Mouse (Mus musculus) megakaryocyte, adult 5-6 weeks (primary cell): ENCODE measurements around the gene Atp13a3. TPM values are rescaled to one million over a fixed set of nuclear protein-coding genes. Genes with fewer than 3 reads are reported as not detected.
A peak's percentile ranks its signal among the peaks of the same experiment; 100 is the strongest.

Experiments used
- ATAC-seq: 2 replicates; pipeline ENCODE4 v1.8.0; 2016; ENCODE audit warnings: mild to moderate bottlenecking, inconsistent platforms; ENCODE audit not compliant: poor library complexity, severe bottlenecking
- total RNA-seq, 2 experiments: library from RNA; stranded (forward) in 1 of 2; stranded (reverse) in 1 of 2; fragments of 153-499, 151-499 nt in 1 of 2; fragments of 221-1000, 200-1000 nt in 1 of 2; gene quantifications; 2 replicates each; pipeline versions ENCODE4 v1.2.3 to v1.2.4; 2015 to 2017

The Atp13a3 gene
- total RNA-seq, 2 experiments from 2014 or later = 87.7 to 101 TPM

GRCm38 (mm10) chr16:30283743-30284337 is 121.9 kb downstream of the Atp13a3 start:
- peak; percentile 38; the same call in 1 of the 2 replicates for ATAC-seq

DNA sequence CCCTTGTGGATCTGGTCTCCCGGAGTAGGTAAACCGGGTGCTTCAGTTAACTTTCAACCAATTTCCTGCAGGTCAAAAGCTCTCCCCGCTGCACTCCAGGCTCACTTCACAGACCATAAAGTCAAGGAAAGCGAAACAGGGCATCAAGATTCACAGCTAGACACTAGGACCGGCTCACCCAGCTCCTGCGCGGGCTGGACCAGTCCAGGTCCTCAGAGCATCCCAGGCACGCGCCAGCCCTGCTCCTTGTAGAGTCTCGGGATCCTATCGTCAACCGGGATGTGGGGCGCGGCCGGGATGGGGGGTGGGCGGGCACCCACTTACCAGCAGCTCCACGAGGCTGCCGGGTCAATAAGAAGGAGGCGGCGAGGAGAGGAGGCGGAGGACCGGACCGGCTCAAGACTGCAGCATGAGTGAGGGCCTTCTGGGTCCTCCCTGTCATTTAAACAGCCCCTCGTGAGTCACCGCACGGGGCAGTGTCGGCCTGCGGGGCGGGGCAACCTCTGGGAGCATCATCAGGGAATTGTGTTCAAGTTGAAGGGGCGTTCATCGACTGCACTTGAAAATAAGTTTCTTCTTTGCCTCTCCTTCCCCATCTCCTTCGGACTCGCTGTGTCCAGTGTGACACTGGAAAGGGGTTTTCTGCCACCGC is 122.8 kb downstream of the Atp13a3 start, which contains the start of gene Lrrc15:
Gene Lrrc15, minus strand, starts transcription at position 413 of the 652 bp plus-strand sequence.
- no peak for ATAC-seq

DNA sequence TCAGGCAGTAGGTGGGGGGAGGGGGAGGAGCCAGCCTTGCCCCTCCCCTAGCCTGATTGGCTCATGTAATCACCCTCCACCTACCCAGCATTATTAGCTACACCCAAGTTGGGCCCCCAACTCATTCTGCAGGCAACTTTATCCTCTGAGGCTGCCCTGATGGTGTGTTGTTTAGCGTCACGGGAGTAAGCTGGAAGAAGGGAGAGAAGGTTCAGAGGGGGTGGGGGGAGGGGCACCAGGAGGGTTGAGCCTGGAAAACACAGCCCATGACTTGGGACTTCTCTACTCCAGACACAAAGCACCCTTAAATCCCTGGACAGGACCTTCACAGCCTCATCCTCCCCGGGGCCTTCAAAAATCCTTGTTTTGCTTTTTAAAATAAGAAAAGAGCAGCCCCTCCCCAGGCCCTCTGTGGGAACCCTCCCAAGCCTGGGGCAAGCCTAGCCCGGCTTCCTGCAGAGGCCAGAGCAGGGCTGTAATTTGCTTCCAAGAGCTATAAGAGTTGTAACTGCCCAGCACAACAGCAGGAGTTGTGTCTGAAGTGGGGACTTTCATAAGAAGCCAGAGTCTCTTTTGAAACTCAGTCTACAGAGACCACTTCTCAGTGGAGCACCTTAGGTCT is 125.0 kb downstream of the Atp13a3 start:
- no peak for ATAC-seq

DNA sequence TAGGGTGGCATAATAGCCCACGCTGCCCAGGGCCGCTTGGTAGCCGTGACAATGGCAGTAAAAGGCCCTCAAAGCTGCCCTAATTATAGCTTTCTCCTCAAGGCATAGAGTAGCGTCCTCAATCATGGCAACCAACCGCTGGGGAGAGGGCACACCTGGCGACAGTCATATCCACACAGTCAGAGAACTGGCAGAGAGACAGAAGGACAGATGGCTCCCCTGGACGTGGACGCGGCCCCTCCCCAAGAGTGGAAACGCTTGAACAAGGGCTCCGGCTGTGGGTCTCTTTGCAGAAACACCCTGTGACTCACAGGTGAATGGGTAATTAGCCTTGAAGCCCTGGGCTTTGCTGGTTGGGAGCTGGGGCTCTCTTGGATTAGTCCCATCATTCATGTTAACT is 127.4 kb downstream of the Atp13a3 start:
- ATAC-seq = no peak

GRCm38 (mm10) chr16:30275558-30276340 is 130.0 kb downstream of the Atp13a3 start:
- no peak for ATAC-seq

- no peak for ATAC-seq
These were observed 132.7 kb downstream of the Atp13a3 start for GRCm38 (mm10) chr16:30273065-30273464.

DNA sequence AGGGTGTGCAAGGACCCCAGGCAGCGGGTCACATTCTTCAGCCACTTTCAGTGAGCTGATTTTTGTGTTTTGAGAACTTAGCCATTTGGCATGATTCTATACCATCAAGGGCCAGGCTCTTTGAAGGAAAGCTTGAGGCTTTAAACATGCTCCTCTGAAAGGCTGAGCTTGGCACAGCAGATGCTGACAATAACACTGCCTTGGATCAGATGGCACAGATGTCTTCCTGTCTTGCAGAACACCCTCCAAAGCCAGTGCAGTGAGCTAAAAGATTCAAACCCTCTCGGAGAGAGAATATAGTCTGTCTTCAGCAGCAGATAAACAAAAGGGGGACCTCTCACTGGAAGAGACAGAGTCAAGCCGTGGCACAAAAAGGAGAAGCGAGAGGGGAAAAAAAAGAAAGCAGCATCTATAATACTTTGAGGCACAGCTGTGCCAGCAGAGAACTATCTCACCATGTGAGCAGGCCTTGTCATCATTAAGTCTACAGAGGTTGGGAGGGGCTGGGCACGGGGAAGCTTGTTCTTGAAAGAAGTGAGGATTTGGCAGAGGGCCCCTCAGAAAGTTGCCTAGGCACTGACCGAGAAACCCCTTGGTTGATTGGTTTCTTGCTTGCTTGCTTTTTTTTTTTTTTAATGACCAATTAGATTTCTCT is 133.7 kb downstream of the Atp13a3 start:
- ATAC-seq = no peak

DNA sequence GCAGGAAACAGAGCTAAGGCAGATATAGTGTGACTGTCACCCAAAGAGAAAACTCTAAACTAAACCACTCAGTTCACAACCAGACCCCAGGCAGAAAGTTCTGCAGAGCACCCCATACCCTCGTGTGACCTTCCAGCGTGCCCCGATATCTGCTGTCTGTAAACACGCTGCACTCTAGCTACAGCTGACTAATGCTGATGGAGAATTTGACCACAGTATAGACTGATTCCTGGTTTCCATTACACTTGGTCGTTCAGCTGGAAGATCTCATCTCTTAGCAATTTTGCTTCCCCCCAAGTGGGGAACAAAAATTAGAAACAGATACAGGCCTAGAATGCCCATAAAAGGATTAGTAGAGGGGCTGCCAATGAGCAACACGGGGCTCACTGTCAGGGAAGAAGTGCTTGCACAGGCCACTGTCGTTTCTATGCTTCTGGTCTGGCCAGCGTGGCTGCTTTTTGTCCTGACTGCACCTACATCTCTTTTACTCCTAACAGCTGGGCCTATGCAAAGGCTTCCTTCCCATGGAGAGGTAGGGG is 134.5 kb downstream of the Atp13a3 start:
- no peak for ATAC-seq

- ATAC-seq = no peak
These were observed 138.4 kb downstream of the Atp13a3 start, which contains the start of gene Cpn2 for GRCm38 (mm10) chr16:30267359-30267758. Gene Cpn2, minus strand, starts transcription at chr16:30267499.

- no peak for ATAC-seq
These were observed 139.2 kb downstream of the Atp13a3 start for GRCm38 (mm10) chr16:30266561-30266960.

DNA sequence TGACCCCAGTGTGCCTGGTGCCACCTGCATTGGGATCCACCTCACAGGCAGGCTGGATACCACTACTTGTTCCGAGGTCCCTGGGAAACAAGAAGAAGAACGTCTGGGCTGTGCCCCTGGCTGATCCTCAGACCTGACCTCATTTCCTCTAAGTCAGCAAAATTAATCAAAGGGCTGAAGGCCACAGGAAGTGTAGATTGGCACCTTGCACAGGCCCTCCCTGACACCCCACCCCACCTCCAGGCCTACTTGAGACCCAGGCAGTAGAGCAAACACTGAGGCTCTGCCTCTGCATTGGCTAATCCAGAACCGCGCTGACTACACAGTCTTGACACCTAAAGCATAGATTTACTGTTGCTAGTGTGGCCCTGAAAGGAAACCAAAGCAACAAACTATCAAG is 140.2 kb downstream of the Atp13a3 start:
- peak; percentile 43; the same call in 1 of the 2 replicates for ATAC-seq

DNA sequence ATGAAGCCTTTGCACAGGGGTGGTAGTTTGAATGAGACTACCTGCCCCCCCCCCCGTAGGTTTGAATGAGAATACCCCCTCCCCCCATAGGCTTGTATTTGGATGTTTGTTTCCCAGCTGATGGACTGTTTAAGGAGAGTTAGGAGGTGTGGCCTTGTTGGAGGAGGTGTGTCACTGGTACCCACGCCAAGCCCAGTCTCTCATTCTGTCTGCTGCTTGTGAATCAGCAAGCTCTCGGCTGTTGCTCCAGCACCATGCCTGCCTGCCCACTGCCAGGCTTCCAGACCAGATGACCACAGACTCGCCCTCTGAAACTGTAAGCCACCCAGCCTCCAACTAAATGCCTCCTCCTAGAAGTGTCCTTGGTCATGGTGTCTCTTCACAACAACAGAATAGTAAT is 142.6 kb downstream of the Atp13a3 start:
- no peak for ATAC-seq

- ATAC-seq = peak; percentile 39; the same call in 1 of the 2 replicates
These were observed 143.1 kb downstream of the Atp13a3 start for GRCm38 (mm10) chr16:30262664-30263063.

Other genes starting within 250 kb of the Atp13a3 start
- not detected in 2 replicates for gene Cpn2, start 138.5 kb downstream of the Atp13a3 start, total RNA-seq (2015)
- gene Cpn2, start 138.5 kb downstream of the Atp13a3 start, total RNA-seq (2017) = not detected in 2 replicates
- not detected in 2 replicates for gene Lrrc15, start 122.7 kb downstream of the Atp13a3 start, total RNA-seq (2015)
- gene Lrrc15, start 122.7 kb downstream of the Atp13a3 start, total RNA-seq (2017) = not detected in 2 replicates
- 0.07 and 0.38 TPM in 2 replicates for gene Gp5, start 95.2 kb downstream of the Atp13a3 start, total RNA-seq (2015)
- not detected in 2 replicates for gene Gp5, start 95.2 kb downstream of the Atp13a3 start, total RNA-seq (2017)
- not detected in 2 replicates for gene Tmem44, start 144.9 kb upstream of the Atp13a3 start, total RNA-seq (2015)
- gene Tmem44, start 144.9 kb upstream of the Atp13a3 start, total RNA-seq (2017) = 0.04 TPM in 2 replicates
- gene Lsg1, start 181.6 kb upstream of the Atp13a3 start, total RNA-seq (2015) = 19.2 and 19.9 TPM in 2 replicates
- 38.2 and 42.9 TPM in 2 replicates for gene Lsg1, start 181.6 kb upstream of the Atp13a3 start, total RNA-seq (2017)
- gene Fam43a, start 193.7 kb upstream of the Atp13a3 start, total RNA-seq (2015) = 4.6 and 4.7 TPM in 2 replicates
- gene Fam43a, start 193.7 kb upstream of the Atp13a3 start, total RNA-seq (2017) = 7.9 and 9.3 TPM in 2 replicates